Mouse (Mus musculus) cerebellum, adult 2 months (tissue): ENCODE measurements around the gene Agpat1.

Source experiments
- CTCF ChIP-seq: fragments of 200-500 bp; IDR thresholded peaks from 2 replicates; pipeline ENCODE4 v1.5.1; 2011; ENCODE audit warnings: low read depth, mild to moderate bottlenecking, control low read depth, low read length, moderate library complexity, borderline replicate concordance; ENCODE audit not compliant: insufficient read depth
- POLR2A ChIP-seq: fragments of 200-500 bp; IDR thresholded peaks from 2 replicates; pipeline ENCODE4 v1.6.1; 2011; ENCODE audit warnings: low read length, control low read depth, borderline replicate concordance; ENCODE audit not compliant: insufficient read depth

DNA sequence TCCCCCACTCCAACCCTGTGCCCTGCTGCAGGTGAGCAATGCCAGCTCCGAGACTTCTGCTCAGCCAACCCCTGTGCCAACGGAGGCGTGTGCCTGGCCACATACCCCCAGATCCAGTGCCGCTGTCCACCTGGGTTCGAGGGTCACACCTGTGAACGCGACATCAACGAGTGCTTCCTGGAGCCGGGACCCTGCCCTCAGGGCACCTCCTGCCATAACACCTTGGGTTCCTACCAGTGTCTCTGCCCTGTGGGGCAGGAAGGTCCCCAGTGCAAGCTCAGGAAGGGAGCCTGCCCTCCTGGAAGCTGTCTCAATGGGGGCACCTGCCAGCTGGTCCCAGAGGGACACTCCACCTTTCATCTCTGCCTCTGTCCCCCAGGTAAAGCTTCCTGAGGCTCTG is 36.8 kb upstream of the Agpat1 start:
- TF ChIP-seq POLR2A (no peak), CTCF (no peak)
